Mouse (Mus musculus): ENCODE results near the gene Gas7. TPM values are rescaled to one million over a fixed set of nuclear protein-coding genes. Genes with fewer than 3 reads are reported as not detected.

The Gas7 gene
- total and polyA plus RNA-seq, 2 experiments = 1.5 to 1.7 TPM

GRCm38 (mm10) chr11:67552400-67552799, 97.2 kb downstream of the Gas7 start:
- 92% methylated on average over 8 of the region's 8 CpGs for whole genome bisulfite sequencing
- Histone ChIP-seq H3K27me3 (ENCODE audit: control insufficient read depth, insufficient read depth, low read length) (no peaks in the 10 kb centered on the region), H3K4me3 (ENCODE audit: insufficient read depth, low read depth, low read length) (no peak overlapping the region), H3K27ac (replicated peaks; ENCODE audit: insufficient read depth, low read depth, low read length) (no peak overlapping the region), H3K9ac (ENCODE audit: low read depth, low read length) (no peak overlapping the region), H3K79me2 (ENCODE audit: control insufficient read depth, insufficient read depth, low read length) (no peaks in the 10 kb centered on the region), H3K4me1 (ENCODE audit: control insufficient read depth, insufficient read depth, low read length) (no peaks in the 10 kb centered on the region), H3K36me3 (ENCODE audit: control insufficient read depth, insufficient read depth, low read length) (no peaks in the 10 kb centered on the region)
- TF ChIP-seq CTCF (IDR thresholded peaks at IDR 0.05; ENCODE audit: low read depth, low read length) = no peak
- TF ChIP-seq POLR2A (IDR thresholded peaks at IDR 0.05; ENCODE audit: extremely low read depth, insufficient read depth, low read length) = no peak
- no peak for DNase-seq (ENCODE audit: extremely low read depth, low read depth, low spot score)

GRCm38 (mm10) chr11:67554276-67554675, 99.0 kb downstream of the Gas7 start:
- TF ChIP-seq CTCF (IDR thresholded peaks at IDR 0.05; ENCODE audit: low read depth, low read length) = no peak
- TF ChIP-seq POLR2A (IDR thresholded peaks at IDR 0.05; ENCODE audit: extremely low read depth, insufficient read depth, low read length) = no peak
- Histone ChIP-seq H3K4me3 (ENCODE audit: insufficient read depth, low read depth, low read length) (no peak overlapping the region), H3K27me3 (ENCODE audit: control insufficient read depth, insufficient read depth, low read length) (no peaks in the 10 kb centered on the region), H3K4me1 (ENCODE audit: control insufficient read depth, insufficient read depth, low read length) (no peaks in the 10 kb centered on the region), H3K36me3 (ENCODE audit: control insufficient read depth, insufficient read depth, low read length) (no peaks in the 10 kb centered on the region), H3K27ac (replicated peaks; ENCODE audit: insufficient read depth, low read depth, low read length) (no peak overlapping the region), H3K9ac (ENCODE audit: low read depth, low read length) (no peak overlapping the region), H3K79me2 (ENCODE audit: control insufficient read depth, insufficient read depth, low read length) (no peaks in the 10 kb centered on the region)
- WGBS = 94% methylated on average over 6 of the region's 6 CpGs
- DNase-seq (ENCODE audit: extremely low read depth, low read depth, low spot score) = no peak

- DNase-seq (ENCODE audit: extremely low read depth, low read depth, low spot score) = no peak
- H3K4me1 ChIP-seq (ENCODE audit: control insufficient read depth, insufficient read depth, low read length) = no peaks in the 10 kb centered on the region
- no peaks in the 10 kb centered on the region for H3K27me3 ChIP-seq (ENCODE audit: control insufficient read depth, insufficient read depth, low read length)
- no peaks in the 10 kb centered on the region for H3K79me2 ChIP-seq (ENCODE audit: control insufficient read depth, insufficient read depth, low read length)
- WGBS = 96% methylated on average over 3 of the region's 3 CpGs
- no peak for TF ChIP-seq CTCF (IDR thresholded peaks at IDR 0.05; ENCODE audit: low read depth, low read length)
- no peak for TF ChIP-seq POLR2A (IDR thresholded peaks at IDR 0.05; ENCODE audit: extremely low read depth, insufficient read depth, low read length)
- no peak overlapping the region for H3K4me3 ChIP-seq (ENCODE audit: insufficient read depth, low read depth, low read length)
- no peak overlapping the region for H3K9ac ChIP-seq (ENCODE audit: low read depth, low read length)
- no peaks in the 10 kb centered on the region for H3K36me3 ChIP-seq (ENCODE audit: control insufficient read depth, insufficient read depth, low read length)
- no peak overlapping the region for H3K27ac ChIP-seq (replicated peaks; ENCODE audit: insufficient read depth, low read depth, low read length)
Observed at GRCm38 (mm10) chr11:67556360-67556759, 101.1 kb downstream of the Gas7 start.

- no peak for DNase-seq (ENCODE audit: extremely low read depth, low read depth, low spot score)
- Histone ChIP-seq H3K36me3 (ENCODE audit: control insufficient read depth, insufficient read depth, low read length) (no peaks in the 10 kb centered on the region), H3K27me3 (ENCODE audit: control insufficient read depth, insufficient read depth, low read length) (no peaks in the 10 kb centered on the region), H3K4me3 (ENCODE audit: insufficient read depth, low read depth, low read length) (no peak overlapping the region), H3K79me2 (ENCODE audit: control insufficient read depth, insufficient read depth, low read length) (no peaks in the 10 kb centered on the region), H3K4me1 (ENCODE audit: control insufficient read depth, insufficient read depth, low read length) (no peaks in the 10 kb centered on the region), H3K9ac (ENCODE audit: low read depth, low read length) (no peak overlapping the region), H3K27ac (replicated peaks; ENCODE audit: insufficient read depth, low read depth, low read length) (no peak overlapping the region)
- WGBS = 67% methylated on average over 9 of the region's 9 CpGs
- TF ChIP-seq POLR2A (IDR thresholded peaks at IDR 0.05; ENCODE audit: extremely low read depth, insufficient read depth, low read length) (no peak), CTCF (IDR thresholded peaks at IDR 0.05; ENCODE audit: low read depth, low read length) (no peak)
Observed at GRCm38 (mm10) chr11:67558772-67559448, 103.7 kb downstream of the Gas7 start.

- no peak for TF ChIP-seq POLR2A (IDR thresholded peaks at IDR 0.05; ENCODE audit: extremely low read depth, insufficient read depth, low read length)
- no peak for TF ChIP-seq CTCF (IDR thresholded peaks at IDR 0.05; ENCODE audit: low read depth, low read length)
- H3K4me1 ChIP-seq (ENCODE audit: control insufficient read depth, insufficient read depth, low read length) = no peaks in the 10 kb centered on the region
- no peak overlapping the region for H3K4me3 ChIP-seq (ENCODE audit: insufficient read depth, low read depth, low read length)
- DNase-seq (ENCODE audit: extremely low read depth, low read depth, low spot score) = no peak
- no peak overlapping the region for H3K9ac ChIP-seq (ENCODE audit: low read depth, low read length)
- H3K27me3 ChIP-seq (ENCODE audit: control insufficient read depth, insufficient read depth, low read length) = no peaks in the 10 kb centered on the region
- H3K27ac ChIP-seq (replicated peaks; ENCODE audit: insufficient read depth, low read depth, low read length) = no peak overlapping the region
- H3K36me3 ChIP-seq (ENCODE audit: control insufficient read depth, insufficient read depth, low read length) = no peaks in the 10 kb centered on the region
- H3K79me2 ChIP-seq (ENCODE audit: control insufficient read depth, insufficient read depth, low read length) = no peaks in the 10 kb centered on the region
- 72% methylated on average over 5 of the region's 5 CpGs for WGBS
Observed at GRCm38 (mm10) chr11:67559522-67559921, 104.3 kb downstream of the Gas7 start.

GRCm38 (mm10) chr11:67561631-67562030, 106.4 kb downstream of the Gas7 start:
- Histone ChIP-seq H3K36me3 (ENCODE audit: control insufficient read depth, insufficient read depth, low read length) (no peaks in the 10 kb centered on the region), H3K79me2 (ENCODE audit: control insufficient read depth, insufficient read depth, low read length) (no peaks in the 10 kb centered on the region), H3K9ac (ENCODE audit: low read depth, low read length) (no peak overlapping the region), H3K4me3 (ENCODE audit: insufficient read depth, low read depth, low read length) (no peak overlapping the region), H3K4me1 (ENCODE audit: control insufficient read depth, insufficient read depth, low read length) (no peaks in the 10 kb centered on the region), H3K27ac (replicated peaks; ENCODE audit: insufficient read depth, low read depth, low read length) (no peak overlapping the region), H3K27me3 (ENCODE audit: control insufficient read depth, insufficient read depth, low read length) (no peaks in the 10 kb centered on the region)
- DNase-seq (ENCODE audit: extremely low read depth, low read depth, low spot score) = no peak
- TF ChIP-seq CTCF (IDR thresholded peaks at IDR 0.05; ENCODE audit: low read depth, low read length) = no peak
- TF ChIP-seq POLR2A (IDR thresholded peaks at IDR 0.05; ENCODE audit: extremely low read depth, insufficient read depth, low read length) = no peak
- WGBS = 71% methylated on average over 4 of the region's 4 CpGs

Data from liver, adult 2 months (tissue).